Mouse (Mus musculus) intestine, embryonic 16.5 days (tissue): ENCODE measurements around the gene Zfp296. TPM values are rescaled to one million over a fixed set of nuclear protein-coding genes. Genes with fewer than 3 reads are reported as not detected.

Experiments
- ATAC-seq: fragments of 200-750 bp; cut with Nextera tagmentation; 2 replicates; pipeline ENCODE4 v1.8.0; 2017; ENCODE audit warnings: moderate TSS enrichment, moderate library complexity
- H3K27ac ChIP-seq: fragments of 300-500 bp; sonication (generic); 2 replicates; pipeline ENCODE4 v1.5.1; 2014; ENCODE audit warnings: mild to moderate bottlenecking, low read length
- H3K27me3 ChIP-seq: fragments of 300-500 bp; sonication (generic); replicated peaks from 2 replicates; pipeline ENCODE4 v1.6.1; 2014; ENCODE audit warnings: low read length, control low read depth, mixed read lengths; ENCODE audit not compliant: control insufficient read depth, insufficient read depth
- H3K36me3 ChIP-seq: fragments of 300-500 bp; sonication (generic); 2 replicates; pipeline ENCODE4 v1.6.1; 2014; ENCODE audit warnings: low read length, control low read depth; ENCODE audit not compliant: control insufficient read depth, insufficient read depth
- H3K4me1 ChIP-seq: fragments of 300-500 bp; sonication (generic); 2 replicates; pipeline ENCODE4 v1.6.1; 2014; ENCODE audit warnings: low read length, control low read depth, mixed read lengths; ENCODE audit not compliant: control insufficient read depth, insufficient read depth
- H3K4me2 ChIP-seq: fragments of 300-500 bp; sonication (generic); 2 replicates; pipeline ENCODE4 v1.6.1; 2014; ENCODE audit warnings: low read depth, low read length, control low read depth
- H3K4me3 ChIP-seq: fragments of 300-500 bp; sonication (generic); 2 replicates; pipeline ENCODE4 v1.5.1; 2014; ENCODE audit warnings: mild to moderate bottlenecking, low read length
- H3K9ac ChIP-seq: fragments of 300-500 bp; sonication (generic); 2 replicates; pipeline ENCODE4 v1.6.1; 2014; ENCODE audit warnings: low read depth, low read length
- H3K9me3 ChIP-seq: fragments of 300-500 bp; sonication (generic); 2 replicates; pipeline ENCODE4 v1.6.1; 2016; ENCODE audit warnings: low read length, control low read depth; ENCODE audit not compliant: control insufficient read depth
- WGBS: fragments of 180-500 bp; shearing (Covaris S2); extraction: QIAGEN DNeasy Blood & Tissue Kit; methylation state at CpG from one replicate; pipeline ENCODE4 v1.1.7; 2014; 5-methylcytosine and 5-hydroxymethylcytosine counted together
- polyA plus RNA-seq: library from polyadenylated mRNA; unstranded; fragments of >200 nt; fragmentation: Nextera tagmentation; extraction: Ambion mirVana; gene quantifications from 2 replicates; pipeline ENCODE4 v1.2.1, GENCODE M21; 2015

The Zfp296 gene
- polyA plus RNA-seq, 1 experiment from 2014 or later: 0.64 TPM

GRCm38 (mm10) chr7:19547344-19547969 lies 29.6 kb upstream of the Zfp296 start:
- Histone ChIP-seq H3K36me3 (no peaks in the 10 kb centered on the region), H3K9ac (no peak overlapping the region), H3K9me3 (no peaks in the 10 kb centered on the region), H3K4me2 (no peak overlapping the region), H3K4me1 (peaks cover 40% of the 10 kb centered on the region), H3K27me3 (no peaks in the 10 kb centered on the region), H3K4me3 (no peak overlapping the region), H3K27ac (peak overlapping the region; percentile 19; the same call in 1 of the 2 replicates)
- ATAC-seq: peak; percentile 62
- whole genome bisulfite sequencing: 67% methylated on average over 2 of the region's 2 CpGs

GRCm38 (mm10) chr7:19549394-19549793 lies 27.7 kb upstream of the Zfp296 start:
- Histone ChIP-seq H3K4me3 (no peak overlapping the region), H3K4me1 (peaks cover 41% of the 10 kb centered on the region), H3K27me3 (no peaks in the 10 kb centered on the region), H3K4me2 (no peak overlapping the region), H3K27ac (no peak overlapping the region), H3K36me3 (no peaks in the 10 kb centered on the region), H3K9me3 (no peaks in the 10 kb centered on the region), H3K9ac (no peak overlapping the region)
- ATAC-seq: no peak
- 72% methylated on average over 10 of the region's 10 CpGs for WGBS

GRCm38 (mm10) chr7:19551634-19552033 lies 25.5 kb upstream of the Zfp296 start:
- WGBS: 59% methylated on average over 5 of the region's 5 CpGs
- H3K4me1 ChIP-seq: peaks cover 31% of the 10 kb centered on the region
- no peak overlapping the region for H3K4me3 ChIP-seq
- H3K9me3 ChIP-seq: no peaks in the 10 kb centered on the region
- H3K4me2 ChIP-seq: no peak overlapping the region
- H3K9ac ChIP-seq: no peak overlapping the region
- H3K27me3 ChIP-seq: no peaks in the 10 kb centered on the region
- ATAC-seq: peak; percentile 37; the same call in 1 of the 2 replicates
- H3K36me3 ChIP-seq: peaks cover 2% of the 10 kb centered on the region; the same call in 1 of the 2 replicates
- H3K27ac ChIP-seq: peak overlapping the region; percentile 35

- peak overlapping the region; percentile 12; the same call in 1 of the 2 replicates for H3K9ac ChIP-seq
- H3K4me2 ChIP-seq: no peak overlapping the region
- H3K36me3 ChIP-seq: peaks cover 2% of the 10 kb centered on the region; the same call in 1 of the 2 replicates
- H3K27me3 ChIP-seq: no peaks in the 10 kb centered on the region
- H3K9me3 ChIP-seq: no peaks in the 10 kb centered on the region
- no peak overlapping the region for H3K4me3 ChIP-seq
- peaks cover 35% of the 10 kb centered on the region for H3K4me1 ChIP-seq
- WGBS: 48% methylated on average over 2 of the region's 2 CpGs
- ATAC-seq: peak; percentile 75
- peak overlapping the region; percentile 35 for H3K27ac ChIP-seq
Measured at GRCm38 (mm10) chr7:19552443-19552842, 24.6 kb upstream of the Zfp296 start.

GRCm38 (mm10) chr7:19554168-19554567 lies 22.9 kb upstream of the Zfp296 start:
- no peak overlapping the region for H3K27ac ChIP-seq
- H3K4me1 ChIP-seq: peaks cover 39% of the 10 kb centered on the region
- H3K36me3 ChIP-seq: peaks cover 2% of the 10 kb centered on the region; the same call in 1 of the 2 replicates
- no peak overlapping the region for H3K9ac ChIP-seq
- H3K27me3 ChIP-seq: no peaks in the 10 kb centered on the region
- 79% methylated on average over 1 of the region's 1 CpGs for WGBS
- no peaks in the 10 kb centered on the region for H3K9me3 ChIP-seq
- no peak overlapping the region for H3K4me3 ChIP-seq
- ATAC-seq: no peak
- H3K4me2 ChIP-seq: no peak overlapping the region

GRCm38 (mm10) chr7:19557086-19557485 lies 20.0 kb upstream of the Zfp296 start:
- no peaks in the 10 kb centered on the region for H3K27me3 ChIP-seq
- peaks cover 2% of the 10 kb centered on the region; the same call in 1 of the 2 replicates for H3K36me3 ChIP-seq
- no peak overlapping the region for H3K27ac ChIP-seq
- no peak for ATAC-seq
- 100% methylated on average over 2 of the region's 2 CpGs for WGBS
- H3K4me3 ChIP-seq: no peak overlapping the region
- no peak overlapping the region for H3K9ac ChIP-seq
- H3K4me2 ChIP-seq: no peak overlapping the region
- H3K9me3 ChIP-seq: no peaks in the 10 kb centered on the region
- H3K4me1 ChIP-seq: peaks cover 46% of the 10 kb centered on the region

GRCm38 (mm10) chr7:19557982-19558900 lies 18.8 kb upstream of the Zfp296 start:
- WGBS: 88% methylated on average over 6 of the region's 6 CpGs
- peaks cover 2% of the 10 kb centered on the region; the same call in 1 of the 2 replicates for H3K36me3 ChIP-seq
- H3K27ac ChIP-seq: no peak overlapping the region
- H3K9ac ChIP-seq: 0 out of 2 replicates have a peak overlapping the region, but pooled peaks have one; percentile 7
- H3K4me3 ChIP-seq: no peak overlapping the region
- H3K4me1 ChIP-seq: peaks cover 38% of the 10 kb centered on the region
- ATAC-seq: no peak
- H3K27me3 ChIP-seq: no peaks in the 10 kb centered on the region
- no peak overlapping the region for H3K4me2 ChIP-seq
- no peaks in the 10 kb centered on the region for H3K9me3 ChIP-seq

GRCm38 (mm10) chr7:19558965-19559364 lies 18.1 kb upstream of the Zfp296 start:
- 51% methylated on average over 2 of the region's 2 CpGs for WGBS
- Histone ChIP-seq H3K27me3 (no peaks in the 10 kb centered on the region), H3K9me3 (no peaks in the 10 kb centered on the region), H3K36me3 (peaks cover 5% of the 10 kb centered on the region; the same call in 1 of the 2 replicates), H3K9ac (0 out of 2 replicates have a peak overlapping the region, but pooled peaks have one; percentile 7), H3K27ac (no peak overlapping the region), H3K4me2 (no peak overlapping the region), H3K4me3 (no peak overlapping the region), H3K4me1 (peaks cover 41% of the 10 kb centered on the region)
- ATAC-seq: no peak
